Mouse (Mus musculus) MEL (cell line): ENCODE results near the gene Gm49373.

Experiments used
- CHD1 ChIP-seq: IDR thresholded peaks from 2 replicates; pipeline ENCODE4 v1.6.1; 2012; ENCODE audit warnings: low read depth, mild to moderate bottlenecking, inconsistent platforms, low read length, improper control_type of control experiment
- CHD2 ChIP-seq: IDR thresholded peaks from 2 replicates; pipeline ENCODE4 v1.6.1; 2011; ENCODE audit warnings: low read length, improper control_type of control experiment
- CTCF ChIP-seq, 3 experiments: IDR thresholded peaks in 2 of 3; conservative IDR thresholded peaks in 1 of 3; 2 replicates each; pipeline ENCODE4 v1.5.1; 2011 to 2012; ENCODE audit warnings: low read length in 3 of 3, low read depth in 2 of 3, mild to moderate bottlenecking in 2 of 3, improper control_type of control experiment in 1 of 3, inconsistent platforms in 1 of 3, mixed read lengths in 1 of 3, moderate library complexity in 1 of 3; ENCODE audit not compliant: control insufficient read depth in 1 of 3, insufficient read depth in 1 of 3, poor library complexity in 1 of 3, severe bottlenecking in 1 of 3
- E2F4 ChIP-seq: IDR thresholded peaks from 2 replicates; pipeline ENCODE4 v1.6.1; 2011; ENCODE audit warnings: low read depth, low read length, improper control_type of control experiment, borderline replicate concordance
- EP300 ChIP-seq, 2 experiments: IDR thresholded peaks; 2 replicates each; pipeline ENCODE4 v1.6.1; 2011; ENCODE audit warnings: improper control_type of control experiment in 2 of 2, low read length in 2 of 2, low read depth in 1 of 2, mild to moderate bottlenecking in 1 of 2
- POLR2A ChIP-seq, 2 experiments: IDR thresholded peaks; 2 replicates each; pipeline ENCODE4 v1.6.1; 2011 to 2012; ENCODE audit warnings: low read length in 2 of 2, mild to moderate bottlenecking in 2 of 2, control low read depth in 1 of 2, improper control_type of control experiment in 1 of 2, low read depth in 1 of 2, moderate library complexity in 1 of 2; ENCODE audit not compliant: control insufficient read depth in 1 of 2, insufficient read depth in 1 of 2, poor library complexity in 1 of 2
- POLR2AphosphoS5 ChIP-seq: IDR thresholded peaks from 2 replicates; pipeline ENCODE4 v1.6.1; 2012; ENCODE audit warnings: low read depth, borderline replicate concordance, mild to moderate bottlenecking, inconsistent platforms, low read length, moderate library complexity, mixed read lengths
- TAL1 ChIP-seq: IDR thresholded peaks from 2 replicates; pipeline ENCODE4 v1.6.1; 2012; ENCODE audit warnings: mild to moderate bottlenecking, inconsistent platforms, low read length, moderate library complexity, mixed read lengths
- TCF12 ChIP-seq: IDR thresholded peaks from 2 replicates; pipeline ENCODE4 v1.6.1; 2014; ENCODE audit warnings: low read depth, mild to moderate bottlenecking, inconsistent platforms, low read length, improper control_type of control experiment, moderate library complexity
- USF2 ChIP-seq, 2 experiments: IDR thresholded peaks; 2 replicates each; pipeline ENCODE4 v1.6.1; 2011 to 2012; ENCODE audit warnings: improper control_type of control experiment in 2 of 2, low read length in 2 of 2, borderline replicate concordance in 1 of 2, inconsistent platforms in 1 of 2, low read depth in 1 of 2, mild to moderate bottlenecking in 1 of 2; ENCODE audit not compliant: insufficient read depth in 1 of 2

GRCm38 (mm10) chr9:21102076-21102475, 29.2 kb upstream of the Gm49373 start:
- TF ChIP-seq POLR2AphosphoS5 (no peak), CHD1 (no peak), TCF12 (no peak), USF2 (IDR thresholded peaks at IDR 0.05; ENCODE audit: borderline replicate concordance in 1 of 2, insufficient read depth in 1 of 2, low read depth in 1 of 2, low read length in 2 of 2) (no peak), POLR2A (IDR thresholded peaks at IDR 0.05; ENCODE audit: control insufficient read depth in 1 of 2, insufficient read depth in 1 of 2, low read depth in 1 of 2, low read length in 2 of 2, poor library complexity in 1 of 2) (no peak), E2F4 (no peak), EP300 (IDR thresholded peaks at IDR 0.05; ENCODE audit: low read depth in 1 of 2, low read length in 2 of 2) (no peak), TAL1 (no peak), CTCF (IDR thresholded peaks at IDR 0.05 in 2 of 3, conservative IDR thresholded peaks at IDR 0.05 in 1 of 3; ENCODE audit: control insufficient read depth in 1 of 3, insufficient read depth in 1 of 3, low read depth in 2 of 3, low read length in 3 of 3, poor library complexity in 1 of 3, severe bottlenecking in 1 of 3) (no peak; a peak in 1 of 6 replicates), CHD2 (no peak)
